Mouse (Mus musculus): Measurements from ENCODE around the gene Phgdh.

Phgdh gene

GRCm38 (mm10) chr3:98362753-98363152, 23.0 kb upstream of the Phgdh start:
- no peak for TF ChIP-seq GATA4 (IDR thresholded peaks at IDR 0.05; ENCODE audit: insufficient replicate concordance, low read length)

DNA sequence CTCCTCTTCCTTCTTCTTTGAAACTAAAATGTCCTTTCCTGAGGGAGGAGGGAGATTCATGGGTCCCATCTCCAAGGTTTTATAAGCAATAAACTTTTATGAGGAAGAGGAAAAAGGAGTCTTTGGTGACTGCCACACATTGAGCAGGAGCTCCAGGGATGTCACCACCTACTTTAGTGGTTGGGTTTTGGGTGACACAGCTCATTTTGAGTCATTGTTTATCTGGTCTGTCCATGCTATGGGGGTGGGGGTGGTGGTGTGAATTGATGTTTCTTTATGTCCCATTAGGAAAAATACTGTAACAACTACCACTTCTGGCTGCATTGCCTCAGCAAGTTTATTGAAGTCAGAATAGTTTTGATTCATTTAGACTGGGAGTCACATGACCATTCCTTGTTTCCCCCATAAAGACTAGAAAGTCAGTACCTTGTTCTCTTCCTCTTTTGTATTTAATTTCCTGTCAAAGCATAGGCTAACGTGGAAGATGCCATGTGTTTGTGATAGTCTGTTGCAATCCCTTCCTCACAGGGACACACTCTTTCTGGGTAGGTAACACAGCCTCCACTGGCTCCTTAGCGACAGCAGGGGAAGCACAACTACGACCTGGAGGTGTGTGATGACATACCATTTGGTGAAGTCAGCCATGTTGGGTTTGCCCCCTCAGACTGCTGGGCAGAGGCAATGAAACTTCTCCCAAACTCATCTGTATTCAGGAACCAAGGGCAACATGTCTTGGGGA, 17.0 kb upstream of the Phgdh start:
- no peak for TF ChIP-seq GATA4 (IDR thresholded peaks at IDR 0.05; ENCODE audit: insufficient replicate concordance, low read length)

DNA sequence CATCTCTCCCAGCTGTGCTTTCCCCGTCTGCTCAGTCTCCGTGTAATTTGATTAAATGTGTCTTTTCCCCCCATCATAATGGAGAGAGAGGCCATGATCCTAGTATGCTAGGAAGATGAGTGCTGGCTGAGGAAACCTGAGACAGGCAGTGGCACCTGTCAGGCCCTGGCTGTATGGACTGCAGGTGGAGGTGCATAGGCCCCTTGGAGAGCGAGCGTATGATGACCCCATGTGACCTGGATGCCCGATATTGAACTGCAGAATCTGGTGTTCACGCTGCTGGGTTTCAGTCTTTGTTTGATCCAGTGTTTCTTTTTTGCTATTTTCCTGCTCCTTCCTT, 16.2 kb upstream of the Phgdh start:
- no peak for TF ChIP-seq GATA4 (IDR thresholded peaks at IDR 0.05; ENCODE audit: insufficient replicate concordance, low read length)

DNA sequence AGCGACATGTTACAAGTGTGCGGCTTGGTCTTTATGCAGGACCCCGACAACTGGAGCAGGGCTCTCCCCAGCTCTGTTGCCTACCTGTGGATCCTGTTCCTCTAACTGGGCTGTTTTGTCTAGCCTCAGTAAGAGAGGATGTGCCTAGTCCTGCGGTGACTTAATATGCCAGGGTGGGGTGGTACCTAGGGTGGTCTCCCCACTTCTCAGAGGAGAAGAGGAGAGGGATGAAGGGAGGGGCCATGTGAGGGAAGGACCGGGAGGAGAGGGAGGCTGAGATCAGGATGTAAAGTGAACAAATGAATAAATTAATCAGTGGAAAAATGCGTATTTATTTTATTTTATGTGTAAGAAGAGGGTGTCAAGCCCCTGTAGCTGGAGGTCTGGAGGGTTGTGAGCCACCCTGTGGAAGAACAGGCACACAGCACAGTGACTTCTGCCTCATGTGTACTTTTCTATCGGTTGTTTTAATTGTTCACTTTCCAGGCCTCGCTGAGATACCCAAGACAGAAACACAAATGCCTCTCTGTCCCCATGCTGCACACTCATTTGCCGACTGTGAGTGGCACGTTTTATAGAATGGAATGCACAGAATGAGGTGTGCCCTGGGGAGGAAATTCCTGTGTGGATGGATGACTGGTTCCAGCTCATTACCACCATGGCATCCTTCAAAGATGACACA, 15.7 kb upstream of the Phgdh start:
- no peak for TF ChIP-seq GATA4 (IDR thresholded peaks at IDR 0.05; ENCODE audit: insufficient replicate concordance, low read length)

DNA sequence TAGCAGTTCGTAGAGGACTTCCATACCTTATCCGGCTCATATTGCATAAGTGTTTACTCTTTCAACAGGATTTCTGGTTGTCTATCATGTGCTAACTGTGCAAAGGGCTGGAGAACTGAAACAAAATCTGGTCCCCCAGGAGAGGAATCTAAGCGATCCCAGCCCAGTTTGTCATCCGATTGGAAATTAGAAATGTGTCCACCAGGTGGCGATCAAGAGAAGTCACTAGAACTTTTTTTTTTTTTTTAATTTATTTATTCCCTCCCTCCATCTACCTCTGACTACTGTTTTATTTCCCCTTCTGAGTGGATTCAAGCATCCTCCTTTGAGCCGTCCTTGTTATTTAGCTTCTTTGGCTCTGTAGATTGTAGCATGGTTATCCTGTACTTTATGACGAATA, 14.1 kb upstream of the Phgdh start:
- no peak for TF ChIP-seq GATA4 (IDR thresholded peaks at IDR 0.05; ENCODE audit: insufficient replicate concordance, low read length)

GRCm38 (mm10) chr3:98348705-98349104, 8.9 kb upstream of the Phgdh start:
- no peak for TF ChIP-seq GATA4 (IDR thresholded peaks at IDR 0.05; ENCODE audit: insufficient replicate concordance, low read length)

DNA sequence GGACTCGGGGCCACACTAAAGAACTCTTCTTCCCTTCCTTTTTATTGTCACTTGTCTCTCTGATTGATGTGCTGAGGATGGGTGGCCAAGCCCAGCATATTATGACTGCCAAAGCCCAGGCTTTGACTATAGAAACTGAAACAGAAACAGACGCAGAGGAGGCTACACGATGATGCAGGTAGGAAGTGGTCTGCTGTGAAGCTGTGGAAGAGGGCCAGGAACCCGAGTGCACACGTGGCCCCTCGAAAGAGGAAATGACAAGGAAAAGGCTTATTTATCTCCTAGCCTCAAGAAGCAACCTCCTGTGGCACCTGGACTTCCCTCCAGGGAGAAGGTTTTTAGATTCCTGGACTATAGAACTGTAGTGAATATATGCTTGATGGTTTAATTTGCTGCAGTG, 8.3 kb upstream of the Phgdh start:
- TF ChIP-seq GATA4 (IDR thresholded peaks at IDR 0.05; ENCODE audit: insufficient replicate concordance, low read length) = no peak

DNA sequence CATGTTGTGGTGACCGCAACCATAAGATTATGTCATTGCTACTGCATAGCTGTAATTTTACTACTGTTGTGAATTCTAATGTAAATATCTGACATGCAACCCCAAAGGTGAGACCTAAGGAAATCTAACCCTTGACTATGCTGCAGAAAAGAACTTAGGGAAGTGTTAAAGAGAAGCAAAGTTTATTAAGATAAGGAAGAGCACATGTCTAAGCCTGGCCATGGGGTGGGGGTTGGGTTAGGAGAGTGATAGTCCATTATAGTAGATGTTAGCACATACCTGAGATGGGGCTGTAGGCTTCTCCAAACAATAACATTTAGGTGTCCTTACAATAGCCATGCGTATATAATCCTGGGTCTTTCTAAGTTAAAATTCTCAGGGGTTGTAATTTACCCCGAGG, 3.4 kb upstream of the Phgdh start:
- no peak for TF ChIP-seq GATA4 (IDR thresholded peaks at IDR 0.05; ENCODE audit: insufficient replicate concordance, low read length)

GRCm38 (mm10) chr3:98340818-98341594, 1.2 kb upstream of the Phgdh start:
- no peak for TF ChIP-seq GATA4 (IDR thresholded peaks at IDR 0.05; ENCODE audit: insufficient replicate concordance, low read length)

DNA sequence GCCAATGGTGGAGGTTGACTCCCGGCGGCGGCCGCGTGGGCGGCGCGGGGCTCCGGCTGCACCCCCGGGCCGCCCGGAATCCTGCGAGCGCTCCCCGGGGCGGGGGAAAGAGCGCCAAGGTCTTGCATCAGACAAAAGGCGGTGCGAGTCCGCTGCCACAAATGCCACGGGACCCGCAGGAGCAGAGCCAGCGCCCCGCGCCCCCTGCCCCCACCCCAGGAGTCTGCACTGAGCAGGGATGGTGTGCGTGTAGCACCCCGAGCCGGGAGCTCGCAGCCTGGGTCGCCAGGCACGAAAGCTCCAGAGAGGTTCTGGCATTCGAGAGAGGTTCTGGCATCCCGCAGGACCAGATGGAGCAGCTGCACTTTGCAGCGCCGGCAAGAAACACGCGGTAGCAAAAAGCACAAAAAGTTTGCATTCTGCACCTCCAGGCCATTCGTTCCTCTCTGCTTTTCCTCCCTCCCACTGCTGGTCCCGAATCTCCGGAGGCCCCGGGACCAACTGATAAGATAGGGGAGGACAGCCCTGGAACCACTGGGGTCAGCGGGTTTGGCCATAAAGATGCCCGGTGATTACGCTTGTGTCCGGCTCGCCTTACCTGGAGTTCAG, 589 bp downstream of the Phgdh start:
- TF ChIP-seq GATA4 (IDR thresholded peaks at IDR 0.05; ENCODE audit: insufficient replicate concordance, low read length) = no peak

DNA sequence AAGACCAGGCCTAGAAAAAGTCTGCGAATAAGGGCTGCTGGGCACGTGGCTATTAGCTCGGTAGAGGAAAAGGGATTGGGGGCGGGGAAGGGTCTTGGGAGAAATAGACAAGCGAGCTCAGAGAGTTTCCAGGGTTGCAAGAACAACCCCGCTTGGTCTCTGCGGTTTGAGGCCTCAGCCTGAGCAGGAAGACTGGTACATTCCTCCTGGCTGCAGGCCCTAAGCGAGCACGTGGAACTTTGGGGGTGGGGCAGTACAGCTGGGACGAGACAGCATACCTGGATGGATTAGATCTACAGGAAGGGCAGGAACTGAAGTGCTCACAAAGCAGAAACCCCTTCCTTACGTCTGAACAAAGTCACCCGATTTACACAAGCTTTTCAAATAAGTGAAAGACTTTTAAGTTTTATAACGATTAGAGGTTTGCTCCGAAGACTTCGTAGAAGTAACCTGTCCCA, 1.2 kb downstream of the Phgdh start:
- no peak for TF ChIP-seq GATA4 (IDR thresholded peaks at IDR 0.05; ENCODE audit: insufficient replicate concordance, low read length)

- TF ChIP-seq GATA4 (IDR thresholded peaks at IDR 0.05; ENCODE audit: insufficient replicate concordance, low read length) = no peak
Measured at GRCm38 (mm10) chr3:98336661-98337654, 2.8 kb downstream of the Phgdh start.

DNA sequence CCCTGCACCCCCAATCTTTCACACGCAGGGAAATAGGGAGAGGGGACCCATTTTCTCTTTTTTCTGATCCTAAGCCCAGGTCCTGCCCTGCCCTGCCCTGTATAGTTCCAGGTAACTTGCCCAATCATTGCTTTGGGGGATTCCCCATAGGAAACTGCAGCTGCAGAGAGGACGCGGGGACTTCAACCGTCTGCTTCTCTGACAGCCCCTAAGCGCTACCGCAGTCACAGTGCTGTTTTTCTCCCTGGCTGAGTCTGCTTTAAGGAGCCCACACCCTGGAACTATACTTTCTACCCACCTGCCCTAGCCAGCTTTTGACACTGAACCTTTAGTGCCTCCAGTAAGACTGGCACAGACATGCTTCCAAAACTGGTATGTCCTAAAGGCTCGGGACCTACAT, 3.9 kb downstream of the Phgdh start:
- TF ChIP-seq GATA4 (IDR thresholded peaks at IDR 0.05; ENCODE audit: insufficient replicate concordance, low read length) = no peak

DNA sequence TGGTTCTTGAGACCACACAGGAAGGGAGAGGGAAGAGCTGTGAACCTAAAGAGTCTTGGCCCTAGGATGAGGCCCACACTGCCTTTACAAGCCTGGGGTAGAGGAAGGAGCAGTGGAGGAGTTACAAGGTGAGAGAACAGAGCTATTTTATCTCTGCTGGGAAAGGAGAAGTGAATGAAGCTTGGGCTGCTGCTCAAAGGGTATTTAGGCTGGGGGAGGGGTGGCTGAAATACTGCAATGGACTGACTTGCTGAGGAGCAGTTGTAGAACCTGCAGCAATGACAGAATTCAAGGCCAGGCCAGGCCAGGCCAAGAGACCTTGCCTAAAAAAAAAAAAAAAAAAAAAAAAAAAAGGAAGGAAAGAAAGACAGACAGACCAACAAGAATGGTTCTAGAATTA, 4.5 kb downstream of the Phgdh start:
- no peak for TF ChIP-seq GATA4 (IDR thresholded peaks at IDR 0.05; ENCODE audit: insufficient replicate concordance, low read length)
